Mouse (Mus musculus) C2C12 (cell line): ENCODE measurements around the gene Gm20379.

Experiments used
- CEBPB ChIP-seq: IDR thresholded peaks from one replicate; pipeline ENCODE4 v1.6.1; 2011; ENCODE audit warnings: low read depth, mild to moderate bottlenecking, control low read depth, moderate library complexity
- CTCF ChIP-seq: IDR thresholded peaks from one replicate; pipeline ENCODE4 v1.5.1; 2011; ENCODE audit not compliant: control insufficient read depth, insufficient read depth, insufficient read length
- FOSL1 ChIP-seq: IDR thresholded peaks from one replicate; pipeline ENCODE4 v1.8.0; 2011; ENCODE audit warnings: mild to moderate bottlenecking, low read length; ENCODE audit not compliant: poor library complexity, insufficient read depth, severe bottlenecking
- MAX ChIP-seq: IDR thresholded peaks from one replicate; pipeline ENCODE4 v1.6.1; 2011; ENCODE audit warnings: mild to moderate bottlenecking, control low read depth
- USF1 ChIP-seq: IDR thresholded peaks from one replicate; pipeline ENCODE4 v1.6.1; 2011; ENCODE audit warnings: low read depth, mild to moderate bottlenecking, control low read depth, moderate library complexity

GRCm38 (mm10) chr13:92263566-92263965, 42.2 kb upstream of the Gm20379 start:
- TF ChIP-seq MAX: no peak
- TF ChIP-seq CTCF: no peak
- TF ChIP-seq FOSL1: no peak
- no peak for TF ChIP-seq USF1
- TF ChIP-seq CEBPB: no peak
